Mouse (Mus musculus): Measurements from ENCODE around the gene Nmt2. TPM values are rescaled to one million over a fixed set of nuclear protein-coding genes. Genes with fewer than 3 reads are reported as not detected.
A peak's percentile ranks its signal among the peaks of the same experiment; 100 is the strongest.

The Nmt2 gene
- polyA plus RNA-seq, 1 experiment, result 52.5 TPM

- H3K4me1 ChIP-seq (ENCODE audit: control insufficient read depth, insufficient read depth, low read length), result no peaks in the 10 kb centered on the region; the same call in 1 of the 2 replicates
- H3K27ac ChIP-seq (ENCODE audit: insufficient read depth, low read length), result peak overlapping the region; percentile 42; the same call in 1 of the 2 replicates
- TF ChIP-seq POLR2A (IDR thresholded peaks at IDR 0.05; ENCODE audit: extremely low read depth, insufficient read depth, low read length) (no peak), CTCF (IDR thresholded peaks at IDR 0.05; ENCODE audit: extremely low read depth, insufficient read depth, low read length) (no peak)
- H3K4me3 ChIP-seq (ENCODE audit: insufficient read depth, low read length), result peak overlapping the region; percentile 91
These were observed 978 bp upstream of the Nmt2 start for GRCm38 (mm10) chr2:3282866-3283601.

DNA sequence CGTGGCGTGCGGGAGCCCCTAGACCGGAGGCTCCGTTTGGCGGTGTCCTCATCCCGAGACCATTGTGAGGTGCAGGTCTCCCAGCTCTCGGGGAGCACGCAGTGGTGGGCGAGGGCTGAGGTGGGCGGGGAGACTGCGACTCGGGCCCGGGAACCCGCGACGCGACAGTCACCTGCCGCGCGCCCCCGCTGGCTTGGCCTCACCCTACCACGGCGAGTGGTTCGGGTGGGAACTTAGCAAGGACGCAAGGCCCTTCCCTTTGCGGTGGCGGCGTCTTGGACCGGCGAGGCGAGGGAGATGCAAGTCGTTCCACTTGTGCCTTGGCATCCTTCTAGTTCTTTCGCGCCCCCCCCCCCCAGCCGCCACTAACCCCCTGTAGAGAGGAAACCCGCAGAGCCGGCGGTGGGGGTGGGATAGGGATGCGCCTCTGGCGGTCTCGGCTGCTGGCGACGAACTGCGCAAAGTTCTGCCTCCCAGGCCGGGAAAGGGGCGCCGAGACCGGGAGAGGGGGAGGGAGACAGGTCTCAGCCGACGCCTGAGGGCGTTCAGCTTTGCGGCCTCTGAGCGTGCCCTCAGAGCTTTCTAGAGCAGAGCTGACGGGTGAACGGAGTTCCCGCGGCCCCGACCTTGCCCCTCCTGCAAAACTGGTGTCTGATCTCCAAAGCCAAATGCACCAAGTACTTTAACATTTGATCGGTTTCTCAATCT, 615 bp downstream of the Nmt2 start:
- Histone ChIP-seq H3K4me3 (ENCODE audit: insufficient read depth, low read length) (peak overlapping the region; percentile 91), H3K4me1 (ENCODE audit: control insufficient read depth, insufficient read depth, low read length) (no peaks in the 10 kb centered on the region; the same call in 1 of the 2 replicates), H3K27ac (ENCODE audit: insufficient read depth, low read length) (peak overlapping the region; percentile 94)
- no peak for TF ChIP-seq POLR2A (IDR thresholded peaks at IDR 0.05; ENCODE audit: extremely low read depth, insufficient read depth, low read length)
- no peak for TF ChIP-seq CTCF (IDR thresholded peaks at IDR 0.05; ENCODE audit: extremely low read depth, insufficient read depth, low read length)

GRCm38 (mm10) chr2:3285181-3285530, 1.1 kb downstream of the Nmt2 start:
- TF ChIP-seq POLR2A (IDR thresholded peaks at IDR 0.05; ENCODE audit: extremely low read depth, insufficient read depth, low read length) (no peak), CTCF (IDR thresholded peaks at IDR 0.05; ENCODE audit: extremely low read depth, insufficient read depth, low read length) (no peak)
- no peaks in the 10 kb centered on the region; the same call in 1 of the 2 replicates for H3K4me1 ChIP-seq (ENCODE audit: control insufficient read depth, insufficient read depth, low read length)
- H3K4me3 ChIP-seq (ENCODE audit: insufficient read depth, low read length), result peak overlapping the region; percentile 91
- H3K27ac ChIP-seq (ENCODE audit: insufficient read depth, low read length), result peak overlapping the region; percentile 94; the same call in 1 of the 2 replicates

- TF ChIP-seq CTCF (IDR thresholded peaks at IDR 0.05; ENCODE audit: extremely low read depth, insufficient read depth, low read length) (no peak), POLR2A (IDR thresholded peaks at IDR 0.05; ENCODE audit: extremely low read depth, insufficient read depth, low read length) (no peak)
- Histone ChIP-seq H3K27ac (ENCODE audit: insufficient read depth, low read length) (no peak overlapping the region), H3K4me3 (ENCODE audit: insufficient read depth, low read length) (peak overlapping the region; percentile 91; the same call in 1 of the 2 replicates), H3K4me1 (ENCODE audit: control insufficient read depth, insufficient read depth, low read length) (no peaks in the 10 kb centered on the region; the same call in 1 of the 2 replicates)
These were observed 1.7 kb downstream of the Nmt2 start for GRCm38 (mm10) chr2:3285709-3286108.

DNA sequence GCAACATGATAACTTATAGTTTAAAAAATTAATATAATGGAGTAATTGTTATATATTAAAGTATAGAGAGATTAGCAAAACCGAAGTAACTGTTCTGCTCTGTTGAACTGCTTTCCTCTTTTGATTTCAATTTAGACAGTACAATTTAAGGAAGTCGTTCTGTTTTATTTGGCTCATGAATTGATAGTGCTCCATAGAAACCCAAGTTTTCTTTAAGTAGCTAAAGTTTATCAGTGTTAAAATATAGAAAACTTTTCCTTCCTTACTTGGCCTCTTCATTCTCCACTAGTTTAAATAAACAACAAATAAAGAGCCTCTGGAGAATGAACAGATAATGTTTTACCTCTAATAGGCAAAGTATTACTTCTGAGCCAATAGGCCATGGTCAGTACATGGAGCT, 2.2 kb downstream of the Nmt2 start:
- Histone ChIP-seq H3K27ac (ENCODE audit: insufficient read depth, low read length) (no peak overlapping the region), H3K4me3 (ENCODE audit: insufficient read depth, low read length) (no peak overlapping the region), H3K4me1 (ENCODE audit: control insufficient read depth, insufficient read depth, low read length) (no peaks in the 10 kb centered on the region; the same call in 1 of the 2 replicates)
- TF ChIP-seq POLR2A (IDR thresholded peaks at IDR 0.05; ENCODE audit: extremely low read depth, insufficient read depth, low read length) (no peak), CTCF (IDR thresholded peaks at IDR 0.05; ENCODE audit: extremely low read depth, insufficient read depth, low read length) (no peak)

DNA sequence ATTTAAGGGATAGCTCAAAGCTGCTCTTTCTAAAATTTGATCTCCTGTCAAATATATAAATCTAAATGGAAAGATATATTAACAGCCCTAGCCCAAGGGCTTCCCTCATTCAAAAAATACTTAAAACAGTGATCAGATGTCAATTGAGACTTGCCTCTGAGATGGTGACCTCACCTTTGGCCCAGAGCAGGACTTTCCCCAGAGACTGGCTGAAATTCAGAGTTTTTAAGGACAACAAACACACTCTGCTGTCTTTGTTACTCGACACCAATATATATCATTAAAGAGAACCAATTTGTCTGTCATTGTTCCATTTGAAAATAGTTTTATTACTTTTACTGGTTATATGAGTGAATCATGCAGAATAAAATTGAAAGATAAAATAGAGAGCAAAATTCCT, 5.6 kb downstream of the Nmt2 start:
- Histone ChIP-seq H3K4me1 (ENCODE audit: control insufficient read depth, insufficient read depth, low read length) (no peaks in the 10 kb centered on the region; the same call in 1 of the 2 replicates), H3K4me3 (ENCODE audit: insufficient read depth, low read length) (no peak overlapping the region), H3K27ac (ENCODE audit: insufficient read depth, low read length) (no peak overlapping the region)
- no peak for TF ChIP-seq POLR2A (IDR thresholded peaks at IDR 0.05; ENCODE audit: extremely low read depth, insufficient read depth, low read length)
- no peak for TF ChIP-seq CTCF (IDR thresholded peaks at IDR 0.05; ENCODE audit: extremely low read depth, insufficient read depth, low read length)

DNA sequence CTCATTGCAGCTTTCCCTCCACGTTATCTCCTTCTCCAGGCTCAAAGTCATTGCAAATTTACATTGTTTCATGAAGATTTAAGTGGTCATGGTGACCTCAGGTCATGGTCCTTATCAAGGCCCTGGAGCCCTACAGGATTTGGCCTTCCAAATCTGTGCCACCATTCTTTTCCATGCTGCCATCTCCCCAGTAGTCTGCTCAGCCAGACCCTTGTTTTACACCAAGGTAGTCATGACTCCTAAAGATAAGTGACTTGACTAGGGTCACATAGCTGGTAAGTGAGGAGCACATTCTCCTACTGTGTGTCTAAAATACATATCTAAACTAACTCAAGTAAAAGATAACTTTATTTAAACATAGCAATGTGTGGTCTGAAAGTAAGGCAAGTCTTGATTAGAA, 8.2 kb downstream of the Nmt2 start:
- Histone ChIP-seq H3K4me3 (ENCODE audit: insufficient read depth, low read length) (no peak overlapping the region), H3K27ac (ENCODE audit: insufficient read depth, low read length) (no peak overlapping the region), H3K4me1 (ENCODE audit: control insufficient read depth, insufficient read depth, low read length) (no peaks in the 10 kb centered on the region)
- TF ChIP-seq CTCF (IDR thresholded peaks at IDR 0.05; ENCODE audit: extremely low read depth, insufficient read depth, low read length) (no peak), POLR2A (IDR thresholded peaks at IDR 0.05; ENCODE audit: extremely low read depth, insufficient read depth, low read length) (no peak)

GRCm38 (mm10) chr2:3295826-3296225, 11.8 kb downstream of the Nmt2 start:
- TF ChIP-seq CTCF (IDR thresholded peaks at IDR 0.05; ENCODE audit: extremely low read depth, insufficient read depth, low read length) (no peak), POLR2A (IDR thresholded peaks at IDR 0.05; ENCODE audit: extremely low read depth, insufficient read depth, low read length) (no peak)
- Histone ChIP-seq H3K4me3 (ENCODE audit: insufficient read depth, low read length) (no peak overlapping the region), H3K27ac (ENCODE audit: insufficient read depth, low read length) (no peak overlapping the region), H3K4me1 (ENCODE audit: control insufficient read depth, insufficient read depth, low read length) (no peaks in the 10 kb centered on the region; the same call in 1 of the 2 replicates)

- Histone ChIP-seq H3K4me1 (ENCODE audit: control insufficient read depth, insufficient read depth, low read length) (no peaks in the 10 kb centered on the region; the same call in 1 of the 2 replicates), H3K27ac (ENCODE audit: insufficient read depth, low read length) (no peak overlapping the region), H3K4me3 (ENCODE audit: insufficient read depth, low read length) (no peak overlapping the region)
- TF ChIP-seq POLR2A (IDR thresholded peaks at IDR 0.05; ENCODE audit: extremely low read depth, insufficient read depth, low read length), result no peak
- no peak for TF ChIP-seq CTCF (IDR thresholded peaks at IDR 0.05; ENCODE audit: extremely low read depth, insufficient read depth, low read length)
These were observed 21.5 kb downstream of the Nmt2 start for GRCm38 (mm10) chr2:3305426-3306025.

Measured in cortical plate, adult 2 months (tissue).